Mouse (Mus musculus): ENCODE measurements around the gene Rhbdd1. TPM values are rescaled to one million over a fixed set of nuclear protein-coding genes. Genes with fewer than 3 reads are reported as not detected.

The Rhbdd1 gene
- polyA plus RNA-seq, 1 experiment = 0.15 TPM

DNA sequence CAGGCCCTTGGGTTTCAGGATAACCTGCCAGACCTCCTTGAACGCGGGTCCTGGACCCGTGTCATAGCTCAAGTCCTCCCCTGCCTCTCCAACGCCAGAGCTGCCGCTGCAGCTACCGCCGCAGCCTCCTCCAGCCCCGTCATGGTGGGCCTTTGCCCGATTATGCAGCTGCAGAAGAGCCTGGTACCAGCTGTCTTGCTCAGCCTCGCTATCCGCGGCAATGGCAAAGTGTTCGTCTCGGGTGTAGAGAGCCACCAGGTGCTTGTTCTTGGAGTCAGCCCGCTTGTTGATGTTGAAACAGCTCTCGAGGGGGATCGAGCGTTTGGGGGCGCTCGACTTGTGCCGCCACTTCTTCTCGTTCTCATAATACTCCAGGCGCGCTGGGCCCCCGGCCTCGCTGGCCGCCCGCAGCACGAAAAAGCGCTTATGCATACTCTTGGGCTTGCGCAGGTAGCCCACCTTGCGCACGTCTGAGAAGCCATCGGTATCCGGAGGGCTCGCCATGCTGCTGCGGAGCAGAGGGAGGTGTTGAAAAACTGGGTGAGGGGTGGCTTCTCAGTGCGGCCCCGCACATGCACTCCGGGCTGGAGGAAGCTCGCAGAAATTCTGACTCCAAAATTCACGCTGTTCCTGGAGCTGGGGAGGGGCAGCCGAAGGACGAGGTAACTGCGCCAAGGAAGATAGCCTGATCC, 26.1 kb upstream of the Rhbdd1 start:
- TF ChIP-seq GATA1 (IDR thresholded peaks at IDR 0.05; ENCODE audit: low read length) (no peak), TAL1 (IDR thresholded peaks at IDR 0.05; ENCODE audit: low read length) (no peak)
- Histone ChIP-seq H3K27me3 (ENCODE audit: control insufficient read depth) (peaks cover 94% of the 10 kb centered on the region), H3K36me3 (ENCODE audit: control insufficient read depth) (peaks cover 8% of the 10 kb centered on the region; the same call in 1 of the 2 replicates), H3K4me3 (replicated peaks) (peak overlapping the region; percentile 58), H3K4me1 (ENCODE audit: control insufficient read depth) (no peaks in the 10 kb centered on the region; the same call in 1 of the 2 replicates), H3K9me3 (ENCODE audit: control insufficient read depth, low read length) (peaks cover 6% of the 10 kb centered on the region)

GRCm38 (mm10) chr1:82290723-82291150, 25.5 kb upstream of the Rhbdd1 start:
- H3K4me1 ChIP-seq (ENCODE audit: control insufficient read depth) = no peaks in the 10 kb centered on the region; the same call in 1 of the 2 replicates
- peak overlapping the region; percentile 58 for H3K4me3 ChIP-seq (replicated peaks)
- H3K9me3 ChIP-seq (ENCODE audit: control insufficient read depth, low read length) = peaks cover 6% of the 10 kb centered on the region
- peaks cover 8% of the 10 kb centered on the region; the same call in 1 of the 2 replicates for H3K36me3 ChIP-seq (ENCODE audit: control insufficient read depth)
- TF ChIP-seq GATA1 (IDR thresholded peaks at IDR 0.05; ENCODE audit: low read length) = no peak
- no peak for TF ChIP-seq TAL1 (IDR thresholded peaks at IDR 0.05; ENCODE audit: low read length)
- peaks cover 94% of the 10 kb centered on the region for H3K27me3 ChIP-seq (ENCODE audit: control insufficient read depth)

GRCm38 (mm10) chr1:82291151-82291797, 25.0 kb upstream of the Rhbdd1 start, which contains the start of gene Irs1:
Gene Irs1, minus strand, starts transcription at chr1:82291416.
- Histone ChIP-seq H3K4me3 (replicated peaks) (peak within 1 kb of the TSS; percentile 58), H3K27me3 (ENCODE audit: control insufficient read depth) (peaks cover 94% of the 10 kb centered on the region), H3K9me3 (ENCODE audit: control insufficient read depth, low read length) (peaks cover 6% of the 10 kb centered on the region), H3K4me1 (ENCODE audit: control insufficient read depth) (no peaks in the 10 kb centered on the region; the same call in 1 of the 2 replicates), H3K36me3 (ENCODE audit: control insufficient read depth) (peaks cover 8% of the 10 kb centered on the region; the same call in 1 of the 2 replicates)
- TF ChIP-seq TAL1 (IDR thresholded peaks at IDR 0.05; ENCODE audit: low read length) (no peak), GATA1 (IDR thresholded peaks at IDR 0.05; ENCODE audit: low read length) (no peak)

DNA sequence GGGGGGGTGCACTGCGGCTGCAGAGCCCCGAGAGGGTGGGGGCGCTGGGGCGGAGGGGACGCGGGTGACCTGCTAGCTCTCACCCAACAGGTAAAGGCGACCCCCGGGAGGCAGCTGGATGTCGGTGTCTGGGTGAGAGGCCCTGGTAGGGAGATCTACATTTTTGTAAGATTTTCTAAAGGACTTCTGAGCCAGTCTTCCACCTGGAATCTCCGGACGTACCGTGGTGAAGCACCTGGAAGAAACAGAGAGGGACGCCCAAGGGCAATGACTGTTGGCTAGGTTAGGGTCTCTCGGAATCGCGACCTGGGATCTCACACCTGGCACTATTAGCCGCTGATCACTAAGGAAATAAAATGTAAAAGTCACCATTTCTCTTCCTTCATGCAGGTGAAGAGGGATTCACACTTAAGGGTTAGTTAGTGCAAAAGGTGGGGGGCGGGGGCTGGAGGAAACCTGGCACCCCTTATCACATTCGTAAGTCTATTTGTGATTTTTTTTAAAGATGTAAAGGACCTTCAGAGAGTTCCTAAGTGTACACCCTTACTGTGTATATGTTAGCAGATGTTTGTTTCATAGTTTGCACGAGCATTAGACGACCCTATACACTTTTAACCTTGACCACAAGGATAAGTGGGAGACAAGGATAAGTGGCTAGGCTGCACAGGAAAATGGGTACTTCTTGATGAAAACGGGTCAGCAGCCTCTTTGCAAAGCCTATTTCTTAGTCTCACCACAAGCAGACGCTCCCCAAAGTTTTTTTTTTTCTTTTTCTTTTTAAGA, 24.1 kb upstream of the Rhbdd1 start:
- Histone ChIP-seq H3K4me3 (replicated peaks) (peak overlapping the region; percentile 58), H3K27me3 (ENCODE audit: control insufficient read depth) (peaks cover 91% of the 10 kb centered on the region), H3K4me1 (ENCODE audit: control insufficient read depth) (no peaks in the 10 kb centered on the region; the same call in 1 of the 2 replicates), H3K9me3 (ENCODE audit: control insufficient read depth, low read length) (peaks cover 6% of the 10 kb centered on the region), H3K36me3 (ENCODE audit: control insufficient read depth) (peaks cover 8% of the 10 kb centered on the region; the same call in 1 of the 2 replicates)
- no peak for TF ChIP-seq TAL1 (IDR thresholded peaks at IDR 0.05; ENCODE audit: low read length)

- peaks cover 84% of the 10 kb centered on the region for H3K27me3 ChIP-seq (ENCODE audit: control insufficient read depth)
- no peaks in the 10 kb centered on the region; the same call in 1 of the 2 replicates for H3K4me1 ChIP-seq (ENCODE audit: control insufficient read depth)
- H3K36me3 ChIP-seq (ENCODE audit: control insufficient read depth) = peaks cover 7% of the 10 kb centered on the region; the same call in 1 of the 2 replicates
- no peak for TF ChIP-seq GATA1 (IDR thresholded peaks at IDR 0.05; ENCODE audit: low read length)
- TF ChIP-seq TAL1 (IDR thresholded peaks at IDR 0.05; ENCODE audit: low read length) = no peak
- H3K9me3 ChIP-seq (ENCODE audit: control insufficient read depth, low read length) = peaks cover 6% of the 10 kb centered on the region
- no peak overlapping the region for H3K4me3 ChIP-seq (replicated peaks)
These were observed 23.5 kb upstream of the Rhbdd1 start for GRCm38 (mm10) chr1:82292771-82293170.

DNA sequence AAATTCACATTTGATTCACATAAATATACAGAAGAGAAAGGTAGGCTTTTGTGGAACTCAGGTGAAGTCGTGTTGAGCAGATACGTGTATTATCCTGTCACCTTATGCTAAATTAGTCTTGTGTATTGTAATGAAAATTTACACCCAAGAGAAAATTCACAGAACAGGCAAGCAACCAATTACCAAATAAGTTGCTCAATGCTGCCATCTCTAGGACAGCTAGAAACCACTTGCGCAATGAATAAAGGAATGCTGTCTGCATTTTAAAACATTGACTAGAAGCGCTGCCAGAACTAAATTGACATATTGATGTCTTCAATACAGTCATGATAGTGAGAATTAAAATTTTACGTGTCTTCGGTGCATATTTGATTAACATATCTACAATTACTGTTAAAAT, 22.1 kb upstream of the Rhbdd1 start:
- Histone ChIP-seq H3K36me3 (ENCODE audit: control insufficient read depth) (peaks cover 2% of the 10 kb centered on the region; the same call in 1 of the 2 replicates), H3K4me1 (ENCODE audit: control insufficient read depth) (no peaks in the 10 kb centered on the region; the same call in 1 of the 2 replicates), H3K9me3 (ENCODE audit: control insufficient read depth, low read length) (peaks cover 3% of the 10 kb centered on the region; the same call in 1 of the 2 replicates), H3K27me3 (ENCODE audit: control insufficient read depth) (peaks cover 71% of the 10 kb centered on the region), H3K4me3 (replicated peaks) (no peak overlapping the region)
- no peak for TF ChIP-seq TAL1 (IDR thresholded peaks at IDR 0.05; ENCODE audit: low read length)
- TF ChIP-seq GATA1 (IDR thresholded peaks at IDR 0.05; ENCODE audit: low read length) = no peak

- no peak for TF ChIP-seq TAL1 (IDR thresholded peaks at IDR 0.05; ENCODE audit: low read length)
- TF ChIP-seq GATA1 (IDR thresholded peaks at IDR 0.05; ENCODE audit: low read length) = no peak
- H3K27me3 ChIP-seq (ENCODE audit: control insufficient read depth) = peaks cover 26% of the 10 kb centered on the region
- H3K4me1 ChIP-seq (ENCODE audit: control insufficient read depth) = no peaks in the 10 kb centered on the region
- H3K9me3 ChIP-seq (ENCODE audit: control insufficient read depth, low read length) = no peaks in the 10 kb centered on the region
- no peaks in the 10 kb centered on the region for H3K36me3 ChIP-seq (ENCODE audit: control insufficient read depth)
- H3K4me3 ChIP-seq (replicated peaks) = no peak overlapping the region
These were observed 17.7 kb upstream of the Rhbdd1 start for GRCm38 (mm10) chr1:82298586-82298985.

GRCm38 (mm10) chr1:82304483-82304882, 11.8 kb upstream of the Rhbdd1 start:
- H3K9me3 ChIP-seq (ENCODE audit: control insufficient read depth, low read length) = no peaks in the 10 kb centered on the region
- H3K27me3 ChIP-seq (ENCODE audit: control insufficient read depth) = peaks cover 20% of the 10 kb centered on the region
- no peaks in the 10 kb centered on the region for H3K36me3 ChIP-seq (ENCODE audit: control insufficient read depth)
- no peaks in the 10 kb centered on the region for H3K4me1 ChIP-seq (ENCODE audit: control insufficient read depth)
- TF ChIP-seq TAL1 (IDR thresholded peaks at IDR 0.05; ENCODE audit: low read length) (no peak), GATA1 (IDR thresholded peaks at IDR 0.05; ENCODE audit: low read length) (no peak)
- no peak overlapping the region for H3K4me3 ChIP-seq (replicated peaks)
